Mouse (Mus musculus): ENCODE results near the gene Pycr2.
"Not testable (repeated sequence)": the region's sequence is repeated elsewhere in the genome, so short reads cannot be mapped to it uniquely, and the experiment has no call there.

Gene Pycr2

DNA sequence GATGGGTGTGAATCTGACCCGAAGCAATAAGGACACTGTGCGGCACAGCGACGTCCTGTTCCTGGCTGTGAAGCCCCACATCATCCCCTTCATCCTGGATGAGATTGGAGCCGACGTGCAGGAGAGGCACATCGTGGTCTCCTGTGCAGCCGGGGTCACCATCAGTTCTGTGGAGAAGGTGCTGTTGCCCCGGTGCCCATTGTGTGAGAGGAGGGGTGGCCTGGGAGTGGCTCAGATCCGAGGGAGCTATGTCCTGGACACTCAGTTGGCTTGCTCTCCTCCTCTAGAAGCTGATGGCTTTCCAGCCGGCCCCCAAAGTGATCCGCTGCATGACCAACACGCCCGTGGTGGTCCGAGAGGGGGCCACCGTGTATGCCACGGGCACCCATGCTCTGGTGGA lies 1.8 kb downstream of the Pycr2 start:
- DNase-seq (ENCODE audit: low spot score) = no peak

DNA sequence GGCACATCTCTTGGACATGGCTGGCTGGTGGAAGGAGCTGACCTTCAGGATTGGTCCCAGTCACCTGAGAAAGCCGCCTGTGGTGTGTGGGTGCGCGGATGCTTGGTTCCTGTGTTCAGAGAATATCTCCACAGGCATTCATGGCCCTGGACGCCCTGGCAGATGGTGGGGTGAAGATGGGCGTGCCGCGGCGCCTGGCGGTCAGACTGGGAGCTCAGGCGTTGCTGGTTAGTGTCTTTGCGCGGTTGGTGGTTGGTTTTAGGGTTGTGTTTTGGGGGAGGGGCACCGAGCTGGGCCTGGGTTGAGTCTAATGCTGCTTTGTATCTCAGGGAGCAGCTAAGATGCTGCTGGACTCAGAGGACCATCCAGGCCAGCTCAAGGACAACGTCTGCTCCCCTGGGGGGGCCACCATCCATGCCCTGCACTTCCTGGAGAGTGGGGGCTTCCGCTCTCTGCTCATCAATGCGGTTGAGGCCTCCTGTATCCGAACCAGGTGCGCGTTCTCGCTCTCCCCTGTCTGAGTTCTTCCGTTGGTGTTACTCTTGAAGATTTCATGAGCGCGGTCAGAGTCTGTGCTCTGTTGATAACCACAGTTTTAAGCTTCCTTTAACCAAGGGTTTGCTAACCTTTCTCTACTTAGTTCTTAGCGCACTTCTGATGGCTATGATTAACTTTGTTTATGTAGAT lies 2.5 kb downstream of the Pycr2 start:
- DNase-seq (ENCODE audit: low spot score) = no peak

DNA sequence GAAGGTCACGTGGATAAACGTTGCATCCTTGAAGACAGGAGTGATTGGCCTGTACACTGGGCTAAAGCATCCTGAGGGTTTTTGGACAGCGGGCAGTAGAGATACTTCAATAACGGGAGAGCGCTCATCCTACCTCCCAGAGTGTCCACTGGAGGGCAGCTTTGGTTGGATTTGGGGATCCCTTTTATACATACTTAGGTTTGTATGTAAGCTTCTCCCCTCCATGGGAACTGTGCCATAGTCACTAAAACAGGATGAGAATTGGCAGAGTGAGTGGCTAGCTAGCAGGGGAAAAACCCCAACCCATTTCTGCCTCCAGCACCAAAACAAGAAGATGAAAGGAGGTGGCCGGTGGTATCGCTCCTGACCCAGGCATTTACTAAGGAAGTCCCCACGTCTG lies 7.0 kb downstream of the Pycr2 start:
- no peak for DNase-seq (ENCODE audit: low spot score)

DNA sequence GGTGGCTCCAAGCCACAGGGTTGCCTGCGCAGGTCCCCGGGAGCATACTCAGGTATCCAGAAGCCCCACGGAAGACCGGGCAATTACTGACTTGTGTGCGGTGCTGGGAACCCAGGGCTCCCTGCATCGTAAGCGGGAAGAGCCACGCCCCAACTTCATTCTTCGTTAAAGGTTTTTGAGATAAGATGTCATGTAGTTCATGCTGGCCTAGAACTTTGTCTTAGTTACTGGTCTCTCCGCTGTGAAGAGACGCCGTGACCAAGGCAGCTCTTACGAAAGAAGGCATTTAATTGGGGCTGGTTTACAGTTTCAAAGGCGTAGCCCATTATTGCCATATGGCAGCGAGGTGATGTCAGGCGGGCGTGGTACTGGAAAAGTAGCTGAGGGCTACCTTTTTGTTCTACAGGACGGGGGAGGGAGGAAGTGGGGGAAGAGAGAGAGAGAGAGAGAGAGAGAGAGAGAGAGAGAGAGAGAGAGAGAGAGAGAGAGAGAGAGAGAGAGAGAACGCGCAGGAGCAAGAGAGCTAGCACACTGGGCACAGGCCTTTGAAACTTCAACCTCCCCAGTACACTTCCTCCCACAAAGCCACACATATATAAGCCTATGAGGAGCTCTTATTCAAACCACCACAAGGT lies 7.7 kb downstream of the Pycr2 start:
- no peak for DNase-seq (ENCODE audit: low spot score)

DNA sequence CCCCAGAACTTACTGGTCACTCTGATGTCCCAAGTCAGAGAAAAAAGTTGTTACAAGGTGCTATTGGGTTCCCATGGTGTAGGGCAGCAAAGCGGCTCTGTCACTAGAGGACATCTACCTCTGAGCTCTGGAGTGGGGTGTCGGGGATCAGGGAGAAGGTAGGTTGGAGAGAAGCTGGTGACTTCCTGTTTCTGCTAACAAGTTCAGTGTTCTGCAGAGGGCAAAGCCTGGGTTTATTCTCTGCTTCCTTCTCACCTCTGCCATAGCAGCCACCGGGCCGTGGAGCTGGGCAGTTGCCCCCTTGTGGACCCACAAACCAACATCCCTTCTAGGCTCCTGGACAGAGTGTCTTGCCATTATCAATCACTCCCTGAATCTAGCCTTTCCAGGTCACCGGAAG lies 8.7 kb downstream of the Pycr2 start:
- DNase-seq (ENCODE audit: low spot score) = no peak

DNA sequence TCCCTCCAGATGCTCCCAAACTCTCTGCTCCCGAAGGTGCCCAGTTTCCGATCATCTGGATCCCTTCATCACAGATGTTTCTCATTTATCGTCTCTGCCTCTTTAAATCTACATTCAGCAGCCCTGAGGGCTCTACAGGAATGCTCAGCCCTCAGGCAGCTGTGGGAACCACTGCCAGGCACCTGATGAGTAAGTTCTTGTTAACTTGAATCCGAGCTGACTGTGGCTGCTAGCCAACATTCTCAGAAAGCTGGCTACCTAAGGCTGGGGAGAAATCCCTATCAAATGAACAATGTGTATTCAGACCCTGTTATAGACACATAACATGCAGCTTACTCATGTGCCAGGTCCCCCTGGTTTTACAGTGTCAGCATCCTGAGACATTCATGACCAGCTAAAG lies 9.7 kb downstream of the Pycr2 start:
- DNase-seq (ENCODE audit: low spot score) = no peak

DNA sequence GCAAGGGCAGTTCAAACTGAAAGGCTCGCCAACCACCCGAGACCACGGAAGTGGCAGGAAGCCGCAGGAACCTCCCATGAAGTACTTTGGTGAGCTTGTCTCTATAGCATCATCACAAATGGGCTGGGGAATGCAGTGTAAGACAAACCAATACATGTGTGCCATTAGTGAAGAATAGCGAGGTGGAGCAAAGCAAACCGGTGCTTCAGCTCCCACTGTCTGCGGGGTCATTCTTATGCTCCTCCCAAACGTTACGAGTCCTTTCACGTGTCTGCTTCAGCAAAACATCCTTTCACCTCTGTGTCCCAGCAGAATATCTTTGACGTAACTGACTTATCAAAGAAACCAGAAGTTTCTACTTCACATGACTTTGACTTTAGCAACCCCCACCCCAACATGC lies 12.3 kb downstream of the Pycr2 start:
- DNase-seq (ENCODE audit: low spot score) = no peak

DNA sequence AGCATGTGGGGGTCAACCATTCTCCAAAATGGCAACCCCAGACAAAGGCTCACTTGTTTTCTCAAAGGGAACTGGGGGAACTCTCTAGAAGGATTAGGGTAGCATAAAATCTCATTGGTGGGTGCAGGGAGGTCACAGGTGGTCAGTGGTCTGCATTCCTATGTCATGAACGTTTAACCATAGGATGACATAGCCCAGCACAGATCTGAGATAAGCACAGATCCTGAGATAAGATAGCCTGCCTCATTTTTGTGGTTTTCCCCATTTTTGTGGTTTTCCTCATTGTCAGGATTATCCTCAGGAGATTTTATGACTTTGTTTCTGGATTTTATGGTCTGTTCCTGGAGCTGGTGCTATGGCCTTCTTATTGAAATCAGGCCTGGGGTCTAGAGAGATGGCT lies 13.0 kb downstream of the Pycr2 start:
- no peak for DNase-seq (ENCODE audit: low spot score)

DNA sequence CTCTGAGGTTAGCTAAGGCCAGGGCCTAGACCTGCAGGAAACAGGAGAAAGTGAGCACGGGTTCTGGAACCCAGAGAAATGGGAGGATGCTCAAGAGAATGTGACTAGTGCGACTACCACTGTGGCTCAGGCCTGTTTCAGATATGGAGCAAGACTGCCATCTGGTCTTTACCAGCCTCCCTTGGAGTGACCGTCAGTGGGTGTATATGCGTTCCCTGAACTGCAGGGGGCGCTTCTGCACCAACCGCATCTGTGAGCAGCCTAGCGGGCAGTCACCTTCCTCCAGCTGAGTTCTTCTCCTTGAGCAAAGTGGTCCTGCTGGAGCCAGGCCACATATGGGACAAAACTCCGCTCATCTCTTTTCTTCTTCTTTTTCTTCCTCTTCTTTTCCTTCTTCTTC lies 15.6 kb downstream of the Pycr2 start:
- DNase-seq (ENCODE audit: low spot score) = no peak

DNA sequence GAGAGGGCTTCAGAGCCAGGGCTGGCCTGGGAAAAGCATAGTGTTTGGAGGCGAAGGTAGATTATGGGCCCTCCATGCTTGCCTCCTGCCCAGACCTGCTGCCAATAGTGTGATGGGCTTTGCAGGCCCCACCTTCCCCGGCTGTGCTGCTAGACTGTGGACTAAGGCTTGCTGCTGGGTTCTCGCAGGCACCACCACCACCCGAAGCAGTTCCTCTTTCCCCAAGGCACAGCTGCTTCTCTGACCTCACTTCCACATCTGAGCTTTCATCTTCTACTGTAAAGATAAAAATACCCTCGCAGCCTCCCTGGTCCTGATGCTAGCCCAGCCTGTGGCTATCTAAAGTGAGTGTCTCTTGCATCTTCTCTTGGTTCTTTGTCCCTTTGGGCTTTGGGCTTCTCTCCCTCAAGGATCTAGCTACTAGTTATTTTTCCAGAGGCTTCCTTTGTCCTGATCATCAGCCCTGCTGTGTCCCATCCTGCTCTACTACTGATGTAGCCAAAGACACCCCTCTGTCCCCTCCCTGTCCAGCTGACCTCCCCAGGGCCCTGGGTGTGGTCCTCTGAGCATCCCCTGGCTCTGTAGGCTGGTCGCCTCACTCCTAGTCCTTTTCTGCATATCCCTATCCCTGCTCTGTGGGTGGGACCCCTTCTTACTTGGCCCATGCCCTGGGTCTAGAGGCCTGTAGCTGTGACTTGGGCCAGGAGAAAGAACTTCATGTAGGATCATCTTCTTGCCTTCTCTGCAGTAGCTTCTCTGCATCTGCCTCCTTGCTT lies 18.4 kb downstream of the Pycr2 start:
- DNase-seq (ENCODE audit: low spot score) = no peak

DNA sequence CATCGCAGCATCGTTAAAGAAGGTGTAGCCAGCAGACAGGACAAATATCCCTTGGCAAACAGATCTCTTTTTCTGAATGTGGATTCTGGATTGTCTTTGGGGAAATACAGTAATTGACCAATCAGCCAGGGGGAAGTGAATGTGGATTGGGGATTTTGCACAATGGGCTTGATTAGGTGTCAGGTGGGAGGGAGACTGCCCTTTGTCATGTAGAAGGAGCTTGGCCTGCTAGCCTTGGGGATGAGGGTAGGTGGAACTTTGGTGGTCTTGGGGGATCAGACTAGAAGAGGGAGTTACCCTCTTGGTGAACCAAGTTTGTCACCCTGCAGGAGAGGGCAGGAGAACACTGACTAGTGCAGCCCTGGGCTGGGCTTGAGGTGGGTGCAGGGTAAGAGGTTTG lies 20.6 kb downstream of the Pycr2 start:
- no peak for DNase-seq (ENCODE audit: low spot score)

DNA sequence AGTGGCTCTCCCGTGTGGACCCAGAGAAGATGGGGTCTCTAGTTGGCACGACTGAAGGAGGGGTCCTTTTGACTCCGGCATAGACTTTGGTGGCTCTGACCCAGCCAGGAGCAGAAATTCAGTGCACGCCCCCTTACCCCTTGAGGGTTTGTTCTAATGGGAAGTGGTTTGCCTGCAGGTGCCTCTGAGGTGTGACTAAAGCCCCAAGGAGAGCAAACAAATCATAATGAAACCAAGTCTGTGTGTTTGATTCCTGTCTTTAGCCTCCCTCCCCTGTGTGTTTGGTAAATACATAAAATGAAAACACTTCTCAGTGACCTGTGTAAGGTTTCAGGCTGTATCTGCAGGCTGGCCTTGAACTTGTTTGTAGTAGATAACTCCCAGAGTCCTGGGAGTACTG lies 22.2 kb downstream of the Pycr2 start:
- no peak for DNase-seq (ENCODE audit: low spot score)

DNA sequence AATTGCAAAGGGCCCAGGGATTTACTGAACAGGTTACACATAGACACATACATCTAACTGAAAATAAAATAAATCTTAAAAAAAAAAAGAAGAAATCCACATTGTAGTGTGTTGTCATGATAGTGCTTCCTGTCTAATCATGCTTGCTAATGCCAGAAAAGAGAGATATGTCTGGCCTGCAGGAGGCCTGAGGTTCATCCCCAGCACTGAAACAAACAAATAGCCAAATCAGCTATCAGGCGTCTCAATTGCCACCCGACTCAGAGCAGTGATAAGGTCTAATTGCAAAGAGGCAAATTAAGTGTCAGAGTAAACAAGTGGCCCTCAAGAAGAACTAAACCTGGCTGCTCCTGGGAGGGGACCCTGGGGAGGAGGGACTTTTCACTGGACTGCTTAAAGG lies 25.5 kb downstream of the Pycr2 start:
- DNase-seq (ENCODE audit: low spot score) = no peak

DNA sequence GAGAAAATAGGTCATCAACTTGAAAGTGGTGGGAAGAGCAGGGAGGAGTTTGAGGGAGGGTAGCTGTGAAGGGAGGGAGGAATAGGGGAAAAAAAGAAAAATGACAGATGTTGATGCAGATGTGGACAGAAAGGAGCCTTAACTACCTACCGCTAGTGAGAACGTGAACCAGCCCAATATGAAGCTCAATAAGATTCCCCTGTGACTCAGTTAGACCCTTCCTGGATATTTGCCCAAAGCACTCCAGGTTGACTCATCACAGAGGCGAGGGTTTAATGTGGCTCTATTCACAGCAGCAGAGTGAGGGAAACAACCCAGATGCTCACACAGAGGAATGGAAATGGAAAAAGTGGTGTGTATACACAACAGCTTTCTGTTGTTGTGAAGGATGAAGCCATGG lies 27.0 kb downstream of the Pycr2 start:
- DNase-seq (ENCODE audit: low spot score) = no peak

DNA sequence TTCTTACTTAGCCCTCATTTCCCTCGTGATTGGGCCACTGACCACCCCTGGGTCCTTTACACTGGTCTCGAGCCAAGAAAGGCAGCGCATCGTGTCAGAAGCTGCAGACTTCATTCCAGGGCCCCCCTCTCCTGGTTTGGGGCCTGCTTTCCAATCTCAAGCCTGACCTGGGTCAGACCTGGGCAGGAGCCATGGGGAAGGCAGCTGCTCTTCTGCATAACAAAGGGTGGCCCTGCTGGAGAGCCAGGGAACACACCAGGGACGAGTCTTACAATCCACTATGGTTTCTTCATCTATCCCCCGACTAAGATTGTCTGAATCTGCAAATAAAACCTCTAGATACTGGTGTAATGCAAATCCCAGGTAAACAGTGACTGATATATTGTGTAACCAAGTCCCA lies 29.6 kb downstream of the Pycr2 start:
- no peak for DNase-seq (ENCODE audit: low spot score)

DNA sequence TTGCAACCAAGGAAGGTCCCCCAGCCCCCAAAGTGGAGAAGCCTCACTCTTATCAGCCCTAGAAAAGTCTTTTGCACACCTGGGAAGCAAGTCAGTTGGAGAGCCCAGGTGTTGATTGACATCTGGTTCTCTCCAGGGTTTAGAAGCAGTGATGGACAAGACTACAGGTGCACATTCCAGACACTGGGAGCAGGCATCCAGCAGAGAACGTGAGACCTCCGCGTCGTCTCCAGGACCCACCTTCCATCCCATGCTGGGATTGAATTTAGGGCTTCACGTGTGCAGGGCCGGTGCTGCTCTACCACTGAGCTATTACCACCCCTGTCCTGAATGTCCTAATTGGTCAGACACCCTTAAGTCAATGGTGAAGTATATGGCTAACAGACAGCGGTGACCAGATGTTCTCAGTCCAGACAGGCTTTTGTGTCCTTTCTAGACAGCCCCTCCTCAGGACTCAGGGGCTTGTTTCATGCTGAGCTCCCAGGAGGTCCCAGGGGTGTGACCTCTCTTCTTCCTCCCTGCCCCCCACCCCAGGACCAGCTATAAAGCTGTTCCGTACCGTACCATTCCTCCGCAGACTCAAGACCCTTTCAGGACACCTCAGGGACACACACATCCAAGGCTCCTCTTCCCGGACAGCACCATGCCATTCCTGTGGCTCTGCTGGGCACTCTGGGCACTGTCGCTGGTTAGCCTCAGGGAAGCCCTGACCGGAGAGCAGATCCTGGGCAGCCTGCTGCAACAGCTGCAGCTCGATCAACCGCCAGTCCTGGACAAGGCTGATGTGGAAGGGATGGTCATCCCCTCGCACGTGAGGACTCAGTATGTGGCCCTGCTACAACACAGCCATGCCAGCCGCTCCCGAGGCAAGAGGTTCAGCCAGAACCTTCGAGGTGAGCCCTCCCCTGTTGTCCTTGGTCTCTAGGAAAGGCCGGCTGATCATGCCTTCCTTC lies 30.6 kb downstream of the Pycr2 start, which contains the start of gene Lefty1:
Gene Lefty1, plus strand, starts transcription at position 556 of the 953 bp plus-strand sequence.
- DNase-seq (ENCODE audit: low spot score) = no peak

DNA sequence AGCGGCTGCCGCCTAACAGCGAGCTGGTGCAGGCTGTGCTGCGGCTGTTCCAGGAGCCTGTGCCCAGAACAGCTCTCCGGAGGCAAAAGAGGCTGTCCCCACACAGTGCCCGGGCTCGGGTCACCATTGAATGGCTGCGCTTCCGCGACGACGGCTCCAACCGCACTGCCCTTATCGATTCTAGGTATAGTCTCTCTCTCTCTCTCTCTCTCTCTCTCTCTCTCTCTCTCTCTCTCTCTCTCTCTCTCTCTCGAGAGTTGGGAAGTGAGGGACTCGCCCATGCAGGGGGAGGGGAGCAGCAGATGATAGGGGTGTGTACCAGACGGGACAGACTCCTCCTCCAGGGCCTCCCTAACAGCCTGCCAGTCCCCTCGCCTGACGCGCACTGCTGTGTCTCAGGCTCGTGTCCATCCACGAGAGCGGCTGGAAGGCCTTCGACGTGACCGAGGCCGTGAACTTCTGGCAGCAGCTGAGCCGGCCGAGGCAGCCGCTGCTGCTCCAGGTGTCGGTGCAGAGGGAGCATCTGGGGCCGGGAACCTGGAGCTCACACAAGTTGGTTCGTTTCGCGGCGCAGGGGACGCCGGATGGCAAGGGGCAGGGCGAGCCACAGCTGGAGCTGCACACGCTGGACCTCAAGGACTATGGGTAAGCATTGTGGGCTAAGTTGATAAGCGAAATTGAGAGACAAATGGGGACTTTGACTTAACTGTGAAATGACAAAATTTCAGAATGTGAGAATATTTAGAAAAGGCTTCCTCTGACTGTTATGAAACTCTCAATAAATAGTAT lies 32.7 kb downstream of the Pycr2 start:
- not testable (repeated sequence) for DNase-seq (ENCODE audit: low spot score)

DNA sequence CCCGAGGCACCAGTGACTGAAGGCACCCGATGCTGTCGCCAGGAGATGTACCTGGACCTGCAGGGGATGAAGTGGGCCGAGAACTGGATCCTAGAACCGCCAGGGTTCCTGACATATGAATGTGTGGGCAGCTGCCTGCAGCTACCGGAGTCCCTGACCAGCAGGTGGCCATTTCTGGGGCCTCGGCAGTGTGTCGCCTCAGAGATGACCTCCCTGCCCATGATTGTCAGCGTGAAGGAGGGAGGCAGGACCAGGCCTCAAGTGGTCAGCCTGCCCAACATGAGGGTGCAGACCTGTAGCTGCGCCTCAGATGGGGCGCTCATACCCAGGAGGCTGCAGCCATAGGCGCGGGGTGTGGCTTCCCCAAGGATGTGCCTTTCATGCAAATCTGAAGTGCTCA lies 33.5 kb downstream of the Pycr2 start:
- not testable (repeated sequence) for DNase-seq (ENCODE audit: low spot score)

DNA sequence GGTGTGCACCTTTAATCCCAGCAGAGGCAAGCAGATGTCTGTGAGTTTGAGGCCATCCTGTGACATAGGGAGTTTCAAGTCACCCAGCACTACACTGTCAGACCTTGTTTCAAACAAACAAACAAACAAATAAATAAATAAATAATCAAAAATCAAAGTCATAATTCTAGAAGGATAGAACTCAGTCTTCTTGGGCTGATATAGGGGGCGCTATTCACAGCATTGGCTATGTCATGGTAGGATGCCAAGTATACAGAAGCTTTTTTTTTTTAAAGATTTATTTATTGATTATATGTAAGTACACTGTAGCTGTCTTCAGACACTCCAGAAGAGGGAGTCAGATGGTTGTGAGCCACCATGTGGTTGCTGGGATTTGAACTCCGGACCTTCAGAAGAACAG lies 34.7 kb downstream of the Pycr2 start:
- not testable (repeated sequence) for DNase-seq (ENCODE audit: low spot score)

DNA sequence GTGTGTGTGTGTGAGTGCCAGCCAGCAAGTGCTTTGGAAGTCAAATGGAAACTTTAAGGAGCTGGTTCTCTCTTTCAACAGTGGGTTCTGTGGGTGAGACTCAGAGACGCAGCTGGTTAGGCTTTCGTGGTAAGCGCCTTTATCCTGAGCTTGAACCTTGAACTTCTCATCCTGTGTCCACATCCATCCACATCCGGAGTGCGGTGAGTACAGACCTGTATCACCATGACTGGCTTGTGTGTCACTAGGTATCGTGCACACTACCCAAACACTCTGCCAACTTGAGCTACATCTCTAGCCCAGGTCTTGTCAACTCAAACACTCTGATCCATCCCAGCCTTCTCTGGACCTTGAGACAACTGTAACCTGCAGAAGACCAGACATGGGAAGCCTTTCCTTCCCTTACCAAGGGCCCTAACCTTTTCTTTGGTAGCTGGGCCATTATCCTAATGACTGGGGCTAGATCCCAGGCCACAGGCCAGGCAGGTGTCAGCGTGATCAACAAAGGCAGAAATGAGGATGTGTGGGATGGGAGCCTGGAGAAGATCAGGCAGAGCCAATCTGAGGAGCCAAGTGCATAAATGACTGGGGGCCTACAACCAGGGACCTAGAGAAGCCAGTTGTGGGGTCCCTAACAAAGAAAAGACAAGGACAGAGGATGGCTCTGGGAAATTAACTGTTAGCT lies 36.8 kb downstream of the Pycr2 start:
- DNase-seq (ENCODE audit: low spot score) = no peak

DNA sequence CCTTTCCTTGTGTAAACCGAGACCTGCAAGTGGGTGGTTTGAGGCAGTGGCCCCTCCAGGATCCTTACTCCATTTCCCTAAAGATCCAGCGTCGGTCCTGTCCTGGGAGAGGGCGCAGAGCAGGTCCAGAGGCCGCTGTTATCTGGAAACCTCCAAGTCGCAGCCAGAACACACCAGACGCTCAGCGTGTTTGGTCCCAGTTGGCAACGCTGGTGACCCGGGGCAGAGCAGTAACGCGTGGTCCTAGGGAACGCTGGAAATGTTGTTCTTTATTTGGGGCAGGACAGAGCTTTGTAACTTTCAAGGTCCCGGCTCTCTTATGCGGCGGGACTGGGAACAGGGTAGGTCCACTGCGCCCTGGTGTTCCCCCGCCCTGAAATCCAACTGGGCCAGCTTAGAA lies 37.6 kb downstream of the Pycr2 start:
- no peak for DNase-seq (ENCODE audit: low spot score)

Measured in ovary, postnatal 14 days (tissue).